Mouse (Mus musculus): ENCODE data around the gene Htr3b.

Htr3b gene

GRCm38 (mm10) chr9:48916011-48916788 lies 48.6 kb downstream of the Htr3b start:
- DNase-seq (ENCODE audit: low read depth, low spot score), result no peak

GRCm38 (mm10) chr9:48910885-48911537 lies 53.8 kb downstream of the Htr3b start, which contains the start of gene Htr3a:
Gene Htr3a, minus strand, starts transcription at chr9:48911099.
- DNase-seq (ENCODE audit: low read depth, low spot score), result peak; percentile 87

DNA sequence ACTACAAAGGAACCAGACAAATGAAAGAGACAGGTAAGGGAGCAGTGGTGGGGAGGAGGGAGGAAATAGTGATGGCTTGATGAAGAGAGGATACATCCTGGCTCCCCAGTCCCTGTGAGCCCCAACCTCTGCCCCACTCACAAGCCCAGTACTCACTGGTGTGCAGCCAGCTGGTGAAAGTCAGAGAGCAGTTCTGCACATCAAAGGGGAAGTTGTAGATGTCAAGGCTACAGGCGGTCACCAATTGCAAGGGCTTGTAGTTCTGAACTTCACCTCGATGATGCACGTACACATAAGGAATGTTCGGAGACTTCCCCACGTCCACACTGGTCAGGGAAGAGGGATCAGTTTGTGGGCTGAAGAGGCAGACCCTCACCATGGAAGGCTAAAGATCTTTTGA lies 60.4 kb downstream of the Htr3b start:
- DNase-seq (ENCODE audit: low read depth, low spot score), result no peak

- DNase-seq (ENCODE audit: low read depth, low spot score), result no peak
These were observed 61.0 kb downstream of the Htr3b start for GRCm38 (mm10) chr9:48903766-48904165.

DNA sequence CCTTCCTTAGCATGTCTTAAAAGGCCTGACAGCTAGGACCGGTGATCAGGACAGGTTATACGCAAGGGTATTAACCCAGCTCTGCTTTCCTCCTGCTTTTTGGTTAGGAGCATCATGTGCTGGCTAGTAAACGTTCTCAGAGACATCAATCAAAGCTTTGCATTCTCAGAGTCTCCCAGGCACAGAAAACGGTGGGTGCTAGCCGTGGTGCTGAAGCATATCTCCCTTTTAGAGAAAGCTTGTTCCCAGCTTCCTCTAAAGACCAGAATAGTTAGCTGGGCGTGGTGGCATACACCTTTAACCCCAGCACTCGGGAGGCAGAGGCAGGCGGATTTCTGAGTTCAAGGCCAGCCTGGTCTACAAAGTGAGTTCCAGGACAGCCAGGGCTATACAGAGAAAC lies 66.2 kb downstream of the Htr3b start:
- no peak for DNase-seq (ENCODE audit: low read depth, low spot score)

DNA sequence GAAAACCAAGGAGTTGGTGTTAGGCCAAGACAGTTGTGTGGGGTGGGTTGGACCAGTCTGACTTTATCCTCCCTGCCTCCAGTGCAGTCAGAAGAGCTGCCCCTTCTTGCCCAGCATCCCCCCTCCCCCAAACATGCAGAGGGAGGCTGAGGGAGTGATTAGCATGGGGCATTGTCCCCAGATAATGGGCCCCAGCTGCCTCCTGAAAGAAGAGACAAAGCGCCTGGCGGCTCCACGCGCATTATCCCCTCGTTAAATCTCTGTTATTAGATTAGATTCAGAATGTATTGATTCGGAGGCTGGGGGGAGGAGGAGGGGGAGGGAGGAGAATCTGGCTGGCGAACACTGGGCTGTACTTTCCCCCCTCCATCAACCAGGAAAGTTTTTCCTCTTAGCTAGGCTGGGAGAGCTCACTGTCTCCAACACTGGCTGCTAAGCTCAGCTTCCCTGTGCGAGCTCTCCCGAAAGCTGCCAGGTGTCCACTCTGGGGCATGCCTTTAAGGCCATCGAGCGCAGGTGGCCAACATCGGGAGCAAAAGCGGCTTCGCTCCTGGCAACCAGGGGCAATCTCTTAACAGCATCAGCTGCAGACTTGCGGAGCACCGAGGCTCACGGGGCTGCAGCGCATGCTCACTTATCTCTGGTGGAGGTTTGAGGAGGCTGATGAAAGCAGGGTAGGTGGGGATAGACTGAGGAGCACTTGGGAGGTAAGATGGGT lies 68.8 kb downstream of the Htr3b start:
- peak; percentile 35 for DNase-seq (ENCODE audit: low read depth, low spot score)

DNA sequence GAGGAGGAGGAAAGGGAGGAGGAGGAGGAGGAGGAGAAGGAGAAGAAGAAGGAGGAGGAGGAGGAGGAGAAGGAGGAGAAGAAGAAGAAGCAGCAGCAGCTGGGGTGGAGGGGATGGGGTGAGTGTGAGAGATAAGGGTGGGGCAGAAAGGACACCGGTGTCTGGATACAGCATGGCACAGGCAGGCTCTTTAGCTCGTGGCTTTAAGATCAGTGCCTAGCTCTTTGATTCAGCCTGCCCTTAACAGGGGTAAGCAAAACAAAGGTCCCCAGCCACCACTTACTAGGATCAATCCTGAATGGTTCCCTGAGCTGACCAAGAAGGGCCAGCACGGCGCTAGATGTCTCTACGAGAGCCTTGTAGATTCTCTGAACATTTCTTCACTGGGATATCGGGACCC lies 70.0 kb downstream of the Htr3b start:
- DNase-seq (ENCODE audit: low read depth, low spot score), result no peak

- peak; percentile 88 for DNase-seq (ENCODE audit: low read depth, low spot score)
These were observed 70.8 kb downstream of the Htr3b start for GRCm38 (mm10) chr9:48893986-48894385.

DNA sequence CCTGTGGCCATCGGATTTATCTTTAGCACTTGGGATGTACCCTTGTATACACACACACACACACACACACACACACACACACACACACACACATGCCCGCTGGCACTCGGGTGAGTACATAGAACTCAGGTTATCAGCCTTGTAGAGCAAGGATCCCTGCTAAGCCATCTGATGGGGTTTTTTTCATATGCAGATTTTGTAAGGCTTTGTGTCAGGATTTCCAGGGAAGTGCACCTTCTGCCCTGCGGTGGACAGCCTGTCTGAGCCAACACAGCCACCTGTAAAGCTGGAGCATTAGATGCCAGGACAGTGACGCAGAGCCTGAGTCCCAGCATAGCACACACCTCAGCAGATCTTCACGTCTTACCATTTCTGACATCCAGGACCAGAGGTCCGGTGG lies 75.7 kb downstream of the Htr3b start:
- no peak for DNase-seq (ENCODE audit: low read depth, low spot score)

Measured in brain, adult 2 months (tissue).